Mouse (Mus musculus): Measurements from ENCODE around the gene 1700003F12Rik. TPM values are rescaled to one million over a fixed set of nuclear protein-coding genes. Genes with fewer than 3 reads are reported as not detected.

1700003F12Rik gene
- not detected for total RNA-seq (2021)
- long read RNA-seq, experiment 1: 0 reads
- long read RNA-seq, experiment 2: 0 reads

- no peak for DNase-seq
These were observed at the start of gene 1700003F12Rik for GRCm38 (mm10) chr2:154546711-154547110. 1700003F12Rik (plus strand) TSS chr2:154547085.

GRCm38 (mm10) chr2:154498571-154498970, 48.3 kb upstream of the 1700003F12Rik start:
- DNase-seq: peak; percentile 5 to 25

- DNase-seq: no peak
These were observed 47.1 kb upstream of the 1700003F12Rik start for GRCm38 (mm10) chr2:154499717-154500247.

- DNase-seq: no peak
These were observed 46.1 kb upstream of the 1700003F12Rik start for GRCm38 (mm10) chr2:154500758-154501157.

GRCm38 (mm10) chr2:154507076-154507475, 39.8 kb upstream of the 1700003F12Rik start:
- no peak for DNase-seq

- DNase-seq: peak; percentile 11 to 19
These were observed 39.2 kb upstream of the 1700003F12Rik start for GRCm38 (mm10) chr2:154507566-154508283.

- no peak for DNase-seq
These were observed 38.4 kb upstream of the 1700003F12Rik start for GRCm38 (mm10) chr2:154508450-154508849.

GRCm38 (mm10) chr2:154510141-154510540, 36.7 kb upstream of the 1700003F12Rik start:
- no peak for DNase-seq

- no peak for DNase-seq
These were observed 29.9 kb upstream of the 1700003F12Rik start for GRCm38 (mm10) chr2:154516944-154517343.

GRCm38 (mm10) chr2:154517424-154517823, 29.5 kb upstream of the 1700003F12Rik start:
- DNase-seq: no peak

GRCm38 (mm10) chr2:154521449-154521848, 25.4 kb upstream of the 1700003F12Rik start:
- no peak for DNase-seq

GRCm38 (mm10) chr2:154522334-154522733, 24.6 kb upstream of the 1700003F12Rik start:
- DNase-seq: no peak

GRCm38 (mm10) chr2:154525285-154525684, 21.6 kb upstream of the 1700003F12Rik start:
- no peak for DNase-seq

- no peak for DNase-seq
These were observed 20.4 kb upstream of the 1700003F12Rik start for GRCm38 (mm10) chr2:154526531-154526930.

- no peak for DNase-seq
These were observed 14.0 kb upstream of the 1700003F12Rik start for GRCm38 (mm10) chr2:154532888-154533287.

GRCm38 (mm10) chr2:154534704-154535270, 12.1 kb upstream of the 1700003F12Rik start:
- no peak for DNase-seq

GRCm38 (mm10) chr2:154538310-154538709, 8.6 kb upstream of the 1700003F12Rik start:
- peak; percentile 40 to 67 for DNase-seq

GRCm38 (mm10) chr2:154538710-154539109, 8.2 kb upstream of the 1700003F12Rik start:
- DNase-seq: no peak

GRCm38 (mm10) chr2:154539720-154540119, 7.2 kb upstream of the 1700003F12Rik start:
- peak in 1 of 2 experiments; percentile 68 for DNase-seq

- no peak for DNase-seq
These were observed 5.3 kb upstream of the 1700003F12Rik start for GRCm38 (mm10) chr2:154541630-154542029.

- DNase-seq: peak; percentile 80 to 87
These were observed 3.1 kb upstream of the 1700003F12Rik start for GRCm38 (mm10) chr2:154543567-154544347.

- DNase-seq: peak; percentile 26 to 54
These were observed 1.8 kb downstream of the 1700003F12Rik start for GRCm38 (mm10) chr2:154548688-154549087.
